Mouse (Mus musculus): ENCODE data around the gene Ctns.

Ctns gene

GRCm38 (mm10) chr11:73198603-73199229, at the start of gene Ctns:
Gene Ctns (minus strand): TSS chr11:73199042.
- peak; percentile 90 to 92 for DNase-seq

GRCm38 (mm10) chr11:73242777-73243176, 43.9 kb upstream of the Ctns start:
- no peak for DNase-seq

GRCm38 (mm10) chr11:73242199-73242598, 43.4 kb upstream of the Ctns start:
- DNase-seq = no peak

GRCm38 (mm10) chr11:73236731-73237130, 37.9 kb upstream of the Ctns start:
- no peak for DNase-seq

GRCm38 (mm10) chr11:73235990-73236701, 37.3 kb upstream of the Ctns start:
- DNase-seq = peak; percentile 50 to 63

- no peak for DNase-seq
Observed at GRCm38 (mm10) chr11:73233992-73234391, 35.1 kb upstream of the Ctns start, which contains the start of gene Trpv1. Gene Trpv1 (plus strand): TSS chr11:73234292.

GRCm38 (mm10) chr11:73232513-73232912, 33.7 kb upstream of the Ctns start:
- no peak for DNase-seq

GRCm38 (mm10) chr11:73230081-73230480, 31.2 kb upstream of the Ctns start:
- no peak for DNase-seq

- DNase-seq = peak; percentile 8 to 20
Observed at GRCm38 (mm10) chr11:73228881-73229280, 30.0 kb upstream of the Ctns start.

GRCm38 (mm10) chr11:73225856-73226255, 27.0 kb upstream of the Ctns start:
- DNase-seq = no peak

- peak; percentile 33 to 67 for DNase-seq
Observed at GRCm38 (mm10) chr11:73223966-73224365, 25.1 kb upstream of the Ctns start.

- no peak for DNase-seq
Observed at GRCm38 (mm10) chr11:73222846-73223245, 24.0 kb upstream of the Ctns start.

GRCm38 (mm10) chr11:73220651-73221050, 21.8 kb upstream of the Ctns start:
- DNase-seq = no peak

GRCm38 (mm10) chr11:73219671-73220070, 20.8 kb upstream of the Ctns start:
- no peak for DNase-seq

- no peak for DNase-seq
Observed at GRCm38 (mm10) chr11:73213956-73214355, 15.1 kb upstream of the Ctns start.

GRCm38 (mm10) chr11:73207621-73208020, 8.8 kb upstream of the Ctns start:
- no peak for DNase-seq

- DNase-seq = no peak
Observed at GRCm38 (mm10) chr11:73205194-73205593, 6.4 kb upstream of the Ctns start.

- no peak for DNase-seq
Observed at GRCm38 (mm10) chr11:73203895-73204294, 5.1 kb upstream of the Ctns start.

- DNase-seq = no peak
Observed at GRCm38 (mm10) chr11:73201597-73201996, 2.8 kb upstream of the Ctns start.

GRCm38 (mm10) chr11:73201021-73201420, 2.2 kb upstream of the Ctns start:
- DNase-seq = peak; percentile 28 to 43

- peak; percentile 43 to 48 for DNase-seq
Observed at GRCm38 (mm10) chr11:73199879-73200278, 1.0 kb upstream of the Ctns start.

GRCm38 (mm10) chr11:73199230-73199712, 429 bp upstream of the Ctns start, which contains the start of gene Shpk:
Gene Shpk (plus strand): TSS chr11:73199460.
- DNase-seq = peak; percentile 95 to 97

GRCm38 (mm10) chr11:73198190-73198589, 652 bp downstream of the Ctns start:
- DNase-seq = no peak

GRCm38 (mm10) chr11:73194444-73194843, 4.4 kb downstream of the Ctns start:
- DNase-seq = no peak

Data from kidney, adult 8-10 months (tissue).